Mouse (Mus musculus) MEL (cell line): Measurements from ENCODE around the gene Slc22a15. TPM values are rescaled to one million over a fixed set of nuclear protein-coding genes. Genes with fewer than 3 reads are reported as not detected.

ENCODE experiments used
- DNase-seq: peaks from one replicate; pipeline ENCODE4 v3.0.0; 2011; ENCODE audit warnings: low read depth, low spot score
- H3K27ac ChIP-seq: 2 replicates; pipeline ENCODE4 v1.5.1; 2012; ENCODE audit warnings: low read depth, mild to moderate bottlenecking, control low read depth, low read length, moderate library complexity; ENCODE audit not compliant: control insufficient read depth
- H3K27me3 ChIP-seq, 2 experiments: fragments of 150-350 bp in 1 of 2; sonication (generic) in 1 of 2; 2 replicates each; pipeline ENCODE4 v1.6.1; 2012; ENCODE audit warnings: low read length in 2 of 2, mild to moderate bottlenecking in 2 of 2, improper control_type of control experiment in 1 of 2, moderate library complexity in 1 of 2; ENCODE audit not compliant: insufficient read depth in 2 of 2, control insufficient read depth in 1 of 2
- H3K36me3 ChIP-seq, 2 experiments: 2 replicates each; pipeline ENCODE4 v1.6.1; 2012 to 2014; ENCODE audit warnings: low read length in 2 of 2, improper control_type of control experiment in 1 of 2, inconsistent platforms in 1 of 2, mild to moderate bottlenecking in 1 of 2; ENCODE audit not compliant: insufficient read depth in 2 of 2, control insufficient read depth in 1 of 2
- H3K4me1 ChIP-seq, 2 experiments: fragments of 150-350 bp in 1 of 2; sonication (generic) in 1 of 2; 2 replicates each; pipeline ENCODE4 v1.6.1; 2012; ENCODE audit warnings: low read length in 2 of 2, improper control_type of control experiment in 1 of 2, mild to moderate bottlenecking in 1 of 2; ENCODE audit not compliant: insufficient read depth in 2 of 2, control insufficient read depth in 1 of 2
- H3K4me3 ChIP-seq, 2 experiments: fragments of 150-350 bp in 1 of 2; sonication (generic) in 1 of 2; 2 replicates each; pipeline ENCODE4 v1.5.1; 2012; ENCODE audit warnings: low read depth in 2 of 2, low read length in 2 of 2, mild to moderate bottlenecking in 2 of 2, moderate library complexity in 2 of 2, control low read depth in 1 of 2, improper control_type of control experiment in 1 of 2; ENCODE audit not compliant: control insufficient read depth in 1 of 2, insufficient read depth in 1 of 2
- H3K79me2 ChIP-seq: 2 replicates; pipeline ENCODE4 v1.6.1; 2012; ENCODE audit warnings: mild to moderate bottlenecking, low read length, moderate library complexity; ENCODE audit not compliant: control insufficient read depth, poor library complexity, insufficient read depth
- H3K9ac ChIP-seq: 2 replicates; pipeline ENCODE4 v1.6.1; 2012; ENCODE audit warnings: low read depth, mild to moderate bottlenecking, control low read depth, low read length, moderate library complexity; ENCODE audit not compliant: control insufficient read depth, poor library complexity, severe bottlenecking
- H3K9me3 ChIP-seq: fragments of 150-350 bp; sonication (generic); replicated peaks from 2 replicates; pipeline ENCODE4 v1.6.1; 2012; ENCODE audit warnings: mild to moderate bottlenecking, low read length, improper control_type of control experiment, moderate library complexity; ENCODE audit not compliant: insufficient read depth
- CHD2 ChIP-seq: IDR thresholded peaks from 2 replicates; pipeline ENCODE4 v1.6.1; 2011; ENCODE audit warnings: low read length, improper control_type of control experiment
- EP300 ChIP-seq, 2 experiments: IDR thresholded peaks; 2 replicates each; pipeline ENCODE4 v1.6.1; 2011; ENCODE audit warnings: improper control_type of control experiment in 2 of 2, low read length in 2 of 2, low read depth in 1 of 2, mild to moderate bottlenecking in 1 of 2
- HCFC1 ChIP-seq: IDR thresholded peaks from 2 replicates; pipeline ENCODE4 v1.6.1; 2012; ENCODE audit warnings: low read depth, mild to moderate bottlenecking, inconsistent platforms, low read length, improper control_type of control experiment, moderate library complexity
- MAFK ChIP-seq: IDR thresholded peaks from 2 replicates; pipeline ENCODE4 v1.6.1; 2011; ENCODE audit warnings: low read depth, mild to moderate bottlenecking, low read length, improper control_type of control experiment, borderline replicate concordance
- MAX ChIP-seq: IDR thresholded peaks from 2 replicates; pipeline ENCODE4 v1.6.1; 2011; ENCODE audit warnings: low read length, improper control_type of control experiment
- MAZ ChIP-seq: IDR thresholded peaks from 2 replicates; pipeline ENCODE4 v1.6.1; 2012; ENCODE audit warnings: low read depth, mild to moderate bottlenecking, inconsistent platforms, low read length, improper control_type of control experiment
- MYB ChIP-seq: IDR thresholded peaks from 2 replicates; pipeline ENCODE4 v1.6.1; 2011; ENCODE audit warnings: mild to moderate bottlenecking, low read depth, low read length, improper control_type of control experiment
- MYC ChIP-seq: IDR thresholded peaks from 2 replicates; pipeline ENCODE4 v1.6.1; 2011; ENCODE audit warnings: low read depth, mild to moderate bottlenecking, low read length, improper control_type of control experiment, moderate library complexity
- NELFE ChIP-seq: IDR thresholded peaks from 2 replicates; pipeline ENCODE4 v1.6.1; 2011; ENCODE audit warnings: low read depth, low read length, improper control_type of control experiment
- POLR2AphosphoS2 ChIP-seq: IDR thresholded peaks from 2 replicates; pipeline ENCODE4 v1.6.1; 2011; ENCODE audit warnings: low read length, improper control_type of control experiment
- POLR2AphosphoS5 ChIP-seq: IDR thresholded peaks from 2 replicates; pipeline ENCODE4 v1.6.1; 2012; ENCODE audit warnings: low read depth, borderline replicate concordance, mild to moderate bottlenecking, inconsistent platforms, low read length, moderate library complexity, mixed read lengths
- RAD21 ChIP-seq: IDR thresholded peaks from 2 replicates; pipeline ENCODE4 v1.6.1; 2011; ENCODE audit warnings: mild to moderate bottlenecking, low read depth, low read length, improper control_type of control experiment
- SMC3 ChIP-seq: IDR thresholded peaks from 2 replicates; pipeline ENCODE4 v1.6.1; 2011; ENCODE audit warnings: low read depth, low read length, improper control_type of control experiment
- TAL1 ChIP-seq: IDR thresholded peaks from 2 replicates; pipeline ENCODE4 v1.6.1; 2012; ENCODE audit warnings: mild to moderate bottlenecking, inconsistent platforms, low read length, moderate library complexity, mixed read lengths
- TBP ChIP-seq: IDR thresholded peaks from 2 replicates; pipeline ENCODE4 v1.8.0; 2011; ENCODE audit warnings: low read depth, low read length, improper control_type of control experiment
- USF1 ChIP-seq: IDR thresholded peaks from 2 replicates; pipeline ENCODE4 v1.6.1; 2014; ENCODE audit warnings: low read depth, mild to moderate bottlenecking, inconsistent platforms, low read length, improper control_type of control experiment, moderate library complexity
- USF2 ChIP-seq, 2 experiments: IDR thresholded peaks; 2 replicates each; pipeline ENCODE4 v1.6.1; 2011 to 2012; ENCODE audit warnings: improper control_type of control experiment in 2 of 2, low read length in 2 of 2, borderline replicate concordance in 1 of 2, inconsistent platforms in 1 of 2, low read depth in 1 of 2, mild to moderate bottlenecking in 1 of 2; ENCODE audit not compliant: insufficient read depth in 1 of 2
- ZKSCAN1 ChIP-seq: IDR thresholded peaks from 2 replicates; pipeline ENCODE4 v1.6.1; 2012; ENCODE audit warnings: low read depth, mild to moderate bottlenecking, inconsistent platforms, low read length, improper control_type of control experiment, moderate library complexity
- ZMIZ1 ChIP-seq: IDR thresholded peaks from 2 replicates; pipeline ENCODE4 v1.6.1; 2012; ENCODE audit warnings: low read depth, mild to moderate bottlenecking, inconsistent platforms, low read length, improper control_type of control experiment, moderate library complexity
- polyA plus RNA-seq, 2 experiments: library from polyadenylated mRNA; stranded (reverse) in 1 of 2; unstranded in 1 of 2; fragments of >175 nt in 1 of 2; fragments of >200 nt in 1 of 2; gene quantifications; 2 replicates each; pipeline versions ENCODE4 v1.2.1 to v1.2.4; 2012; ENCODE audit warnings: low replicate concordance in 2 of 2, low read depth in 1 of 2; ENCODE audit not compliant: insufficient read length in 2 of 2, insufficient read depth in 1 of 2, missing spikeins in 1 of 2
- total RNA-seq: library from RNA; depleted of rRNA; stranded (reverse); fragments of 300-350 nt; gene quantifications from 2 replicates; pipeline ENCODE4 v1.2.3, GENCODE M21; 2012

The Slc22a15 gene
- total and polyA plus RNA-seq, 3 experiments, result 2.2 to 7.9 TPM; not detected in 1

- Histone ChIP-seq H3K9me3 (no peaks in the 10 kb centered on the region), H3K36me3 (peaks cover 0 to 2% of the 10 kb centered on the region in 2 experiments; a peak in 1 of 4 replicates), H3K4me1 (peaks cover 0 to 2% of the 10 kb centered on the region in 2 experiments; a peak in 1 of 4 replicates), H3K79me2 (no peaks in the 10 kb centered on the region; the same call in 1 of the 2 replicates), H3K9ac (no peak overlapping the region), H3K27me3 (no peaks in the 10 kb centered on the region), H3K27ac (no peak overlapping the region), H3K4me3 (no peak overlapping the region)
- no peak for DNase-seq
- TF ChIP-seq MYB, result no peak
- TF ChIP-seq POLR2AphosphoS5, result no peak
- no peak for TF ChIP-seq SMC3
- no peak for TF ChIP-seq TAL1
- no peak for TF ChIP-seq MAZ
- TF ChIP-seq NELFE, result no peak
- TF ChIP-seq HCFC1, result no peak
- TF ChIP-seq USF2 (IDR thresholded peaks at IDR 0.05; ENCODE audit: borderline replicate concordance in 1 of 2, insufficient read depth in 1 of 2, low read depth in 1 of 2, low read length in 2 of 2), result no peak
- TF ChIP-seq RAD21, result no peak
- no peak for TF ChIP-seq TBP
- no peak for TF ChIP-seq ZMIZ1
- no peak for TF ChIP-seq EP300 (IDR thresholded peaks at IDR 0.05; ENCODE audit: low read depth in 1 of 2, low read length in 2 of 2)
- no peak for TF ChIP-seq ZKSCAN1
- no peak for TF ChIP-seq CHD2
- TF ChIP-seq MYC, result no peak
- TF ChIP-seq USF1, result no peak
- TF ChIP-seq POLR2AphosphoS2, result no peak
Measured at GRCm38 (mm10) chr3:101918526-101918925, 5.7 kb downstream of the Slc22a15 start.

DNA sequence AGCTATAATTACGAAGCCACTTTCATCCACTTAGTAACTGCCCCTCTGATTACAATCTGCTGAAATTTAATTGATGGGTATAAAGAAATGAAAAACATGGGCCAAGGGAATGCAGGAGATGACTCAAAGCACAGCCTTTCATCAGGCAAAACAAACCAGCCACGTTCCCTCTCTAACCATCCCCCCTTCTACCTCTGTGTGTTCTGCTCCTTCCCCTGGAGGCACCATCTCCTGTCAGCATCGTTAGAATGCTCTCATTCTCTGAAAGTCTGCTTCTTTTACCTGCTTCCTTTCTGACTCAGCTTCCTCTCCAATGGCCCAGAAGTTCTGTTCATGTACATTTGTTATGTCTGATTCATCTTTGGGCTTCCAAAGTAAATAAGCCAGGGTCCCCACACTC is 6.6 kb downstream of the Slc22a15 start:
- H3K4me1 ChIP-seq, result peaks cover 0 to 2% of the 10 kb centered on the region in 2 experiments; a peak in 1 of 4 replicates
- H3K27ac ChIP-seq, result no peak overlapping the region
- H3K9me3 ChIP-seq, result no peaks in the 10 kb centered on the region
- no peak for TF ChIP-seq MAX
- no peak for TF ChIP-seq MAFK
- H3K79me2 ChIP-seq, result no peaks in the 10 kb centered on the region
- H3K9ac ChIP-seq, result no peak overlapping the region
- no peak for DNase-seq
- H3K27me3 ChIP-seq, result no peaks in the 10 kb centered on the region
- H3K4me3 ChIP-seq, result no peak overlapping the region
- no peaks in the 10 kb centered on the region; a peak in 1 of 4 replicates for H3K36me3 ChIP-seq
